Mouse (Mus musculus) neural tube, embryonic 10.5 days (tissue): ENCODE data around the gene Arpc1b.

Source experiments
- DNase-seq: peaks from one replicate; pipeline ENCODE4 v3.0.0-alpha.2; 2017; ENCODE audit warnings: low spot score; ENCODE audit errors: extremely low spot score

Arpc1b gene

GRCm38 (mm10) chr5:145161361-145161760, 47.3 kb downstream of the Arpc1b start:
- no peak for DNase-seq

GRCm38 (mm10) chr5:145164710-145165109, 50.7 kb downstream of the Arpc1b start:
- no peak for DNase-seq

- no peak for DNase-seq
Observed at GRCm38 (mm10) chr5:145165184-145165583, 51.2 kb downstream of the Arpc1b start.

GRCm38 (mm10) chr5:145166536-145167305, 52.7 kb downstream of the Arpc1b start, which contains the start of the genes Ptcd1 and Cpsf4:
Gene Ptcd1 (minus strand): TSS chr5:145167108.
Gene Cpsf4 (plus strand): TSS chr5:145167213.
- DNase-seq = peak; percentile 100

- DNase-seq = no peak
Observed at GRCm38 (mm10) chr5:145167306-145167661, 53.3 kb downstream of the Arpc1b start.

- DNase-seq = no peak
Observed at GRCm38 (mm10) chr5:145178461-145178980, 64.5 kb downstream of the Arpc1b start.
